Mouse (Mus musculus): ENCODE measurements around the gene Mus81.

DNA sequence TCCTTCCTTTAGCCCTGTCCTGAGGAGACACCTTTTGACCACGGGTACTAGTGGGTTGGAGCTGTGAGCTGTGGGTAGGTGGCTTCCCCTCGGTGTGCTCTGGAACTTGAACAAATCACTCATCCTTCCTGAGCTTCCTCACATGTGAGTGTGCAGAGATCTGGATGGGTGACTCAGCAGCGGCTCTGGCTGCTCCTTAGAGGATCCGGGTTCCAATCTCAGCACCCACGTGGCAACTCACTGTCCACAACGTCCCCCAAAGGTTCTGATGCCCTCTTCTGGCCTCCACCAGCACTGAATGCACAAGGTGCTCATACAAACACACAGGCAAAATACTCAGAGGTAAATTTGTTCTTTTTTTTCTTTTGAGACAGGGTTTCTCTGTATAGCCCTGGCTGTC lies 36.4 kb downstream of the Mus81 start:
- TF ChIP-seq CTCF (IDR thresholded peaks at IDR 0.05; ENCODE audit: low read depth): no peak
- no peak for TF ChIP-seq EP300 (optimal IDR thresholded peaks at IDR 0.05)
